Mouse (Mus musculus) G1E (cell line): ENCODE data around the gene Cgas. TPM values are rescaled to one million over a fixed set of nuclear protein-coding genes. Genes with fewer than 3 reads are reported as not detected.

ENCODE experiments used
- ATAC-seq: 2 replicates; pipeline ENCODE4 v1.8.0; 2016; ENCODE audit warnings: mild to moderate bottlenecking; ENCODE audit not compliant: insufficient number of reproducible peaks, poor library complexity, low FRiP score, severe bottlenecking; ENCODE audit errors: extremely low read depth
- DNase-seq: peaks from one replicate; pipeline ENCODE4 v3.0.0; 2012; ENCODE audit warnings: low spot score
- H3K27me3 ChIP-seq: 2 replicates; pipeline ENCODE4 v1.6.1; 2012; ENCODE audit warnings: mild to moderate bottlenecking, low read length, inconsistent platforms; ENCODE audit not compliant: insufficient read depth
- H3K36me3 ChIP-seq: replicated peaks from 2 replicates; pipeline ENCODE3; 2012; ENCODE audit warnings: mild to moderate bottlenecking, inconsistent platforms
- H3K4me1 ChIP-seq: 2 replicates; pipeline ENCODE4 v1.6.1; 2012; ENCODE audit warnings: low read depth, low read length, inconsistent platforms, mixed read lengths; ENCODE audit not compliant: insufficient read depth
- H3K4me3 ChIP-seq: 2 replicates; pipeline ENCODE4 v1.5.1; 2012; ENCODE audit warnings: low read depth, mild to moderate bottlenecking, inconsistent platforms, low read length, moderate library complexity, mixed read lengths
- H3K9me3 ChIP-seq: replicated peaks from 2 replicates; pipeline ENCODE4 v1.6.1; 2012; ENCODE audit warnings: inconsistent platforms
- CTCF ChIP-seq: IDR thresholded peaks from 2 replicates; pipeline ENCODE4 v1.5.1; 2012; ENCODE audit warnings: low read depth, low read length, inconsistent platforms, mixed read lengths
- GATA1 ChIP-seq: IDR thresholded peaks from 2 replicates; pipeline ENCODE4 v1.6.1; 2012; ENCODE audit warnings: borderline replicate concordance, low read length, inconsistent platforms, mixed read lengths
- GATA2 ChIP-seq: IDR thresholded peaks from 2 replicates; pipeline ENCODE4 v1.6.1; 2012; ENCODE audit warnings: low read depth, low read length, inconsistent platforms, borderline replicate concordance
- POLR2AphosphoS5 ChIP-seq: IDR thresholded peaks from 2 replicates; pipeline ENCODE4 v1.6.1; 2012; ENCODE audit warnings: low read depth, low read length, inconsistent platforms; ENCODE audit not compliant: insufficient replicate concordance
- TAL1 ChIP-seq: conservative IDR thresholded peaks from 2 replicates; pipeline ENCODE4 v1.6.1; 2012; ENCODE audit warnings: low read depth, low read length, inconsistent platforms, mixed read lengths
- polyA plus RNA-seq: library from polyadenylated mRNA; stranded (reverse); fragments of >175 nt; gene quantifications from 2 replicates; pipeline ENCODE4 v1.2.3, GENCODE M21; 2012
- total RNA-seq, 2 experiments: library from RNA; stranded (forward) in 1 of 2; stranded (reverse) in 1 of 2; fragments of 200-1000 nt in 1 of 2; fragments of >200 nt in 1 of 2; fragmentation: Nextera tagmentation in 1 of 2; gene quantifications; 2 replicates each; pipeline ENCODE4 v1.2.3; 2014 to 2017

The Cgas gene
- total and polyA plus RNA-seq, 3 experiments: 0.02 to 0.16 TPM; not detected in 1

DNA sequence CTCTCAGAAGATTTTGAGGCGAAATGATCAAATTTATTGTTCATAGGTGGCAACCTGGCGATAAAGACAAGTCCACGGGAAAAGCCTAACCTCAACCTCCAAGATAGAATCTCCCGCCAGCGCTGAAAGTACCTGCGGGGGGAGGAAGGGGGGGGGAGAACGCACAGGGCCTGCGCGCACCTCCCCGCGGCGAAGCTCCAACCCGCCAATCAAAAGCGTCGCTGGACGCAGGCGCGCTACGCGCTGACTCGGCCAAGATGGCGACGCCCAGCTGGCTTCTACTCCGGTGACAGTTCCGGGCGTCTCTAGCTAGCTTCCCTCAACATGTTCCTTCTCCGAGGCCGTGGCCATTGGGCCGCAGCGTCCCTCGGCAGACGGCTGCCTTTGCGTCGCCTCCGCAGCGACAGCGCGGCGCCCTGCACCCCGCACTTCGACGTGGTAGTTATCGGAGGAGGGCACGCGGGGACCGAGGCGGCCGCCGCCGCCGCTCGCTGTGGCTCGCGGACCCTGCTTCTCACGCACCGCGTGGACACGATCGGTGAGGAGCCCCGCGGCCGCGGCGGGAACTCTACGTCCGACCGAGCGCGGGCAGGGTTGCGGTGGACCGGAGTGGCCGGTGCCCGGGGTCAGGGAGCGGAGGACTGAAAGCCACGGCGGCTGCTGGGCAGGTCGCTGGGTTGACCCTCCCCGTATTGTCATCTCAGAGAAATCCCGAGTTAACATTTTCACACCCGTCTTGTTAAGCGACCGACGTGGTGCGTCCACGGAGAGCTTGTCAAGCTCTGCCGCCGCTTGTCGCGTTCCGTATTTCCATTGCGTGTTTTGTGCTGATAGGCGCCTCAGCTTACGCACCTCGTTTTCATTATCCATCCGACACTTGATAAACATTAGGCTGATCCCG, 5.2 kb upstream of the Cgas start, which contains the start of the genes Mto1 and Gm17324:
Gene Mto1, plus strand, starts transcription at position 236 of the 901 bp plus-strand sequence.
Gene Gm17324, minus strand, starts transcription at position 814 of the 901 bp plus-strand sequence.
- peaks cover 8% of the 10 kb centered on the region for H3K27me3 ChIP-seq
- peaks cover under 1% of the 10 kb centered on the region; the same call in 1 of the 2 replicates for H3K9me3 ChIP-seq
- H3K4me3 ChIP-seq: peak within 1 kb of the TSS; percentile 98
- peak; percentile 51 for ATAC-seq
- peaks cover 35% of the 10 kb centered on the region for H3K4me1 ChIP-seq
- TF ChIP-seq TAL1 (no peak), CTCF (no peak), POLR2AphosphoS5 (no peak), GATA2 (no peak), GATA1 (no peak)
- peaks cover 36% of the 10 kb centered on the region for H3K36me3 ChIP-seq
- peak; percentile 93 for DNase-seq

DNA sequence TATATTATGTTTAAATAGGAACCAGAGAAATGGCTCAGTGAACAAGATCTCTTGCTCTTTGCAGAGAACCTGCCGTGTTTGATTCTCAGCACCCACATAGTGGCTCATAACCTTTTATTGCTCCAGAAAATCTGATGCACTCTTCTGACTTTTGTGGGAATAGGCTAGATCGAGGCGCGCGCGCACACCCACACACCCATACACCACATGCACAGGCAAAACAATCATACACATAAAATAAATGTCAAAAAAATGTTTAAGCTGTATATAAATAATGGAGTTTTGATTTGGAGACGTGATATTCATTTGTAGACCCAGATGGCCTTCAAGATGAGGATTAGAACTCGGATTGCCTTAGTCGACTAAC, 4.6 kb upstream of the Cgas start:
- peak overlapping the region; percentile 98 for H3K4me3 ChIP-seq
- peaks cover 14% of the 10 kb centered on the region for H3K27me3 ChIP-seq
- peaks cover 7% of the 10 kb centered on the region for H3K9me3 ChIP-seq
- TF ChIP-seq CTCF (no peak), GATA1 (no peak)
- H3K36me3 ChIP-seq: peaks cover 29% of the 10 kb centered on the region
- peaks cover 30% of the 10 kb centered on the region for H3K4me1 ChIP-seq
- DNase-seq (no peak), ATAC-seq (no peak)

DNA sequence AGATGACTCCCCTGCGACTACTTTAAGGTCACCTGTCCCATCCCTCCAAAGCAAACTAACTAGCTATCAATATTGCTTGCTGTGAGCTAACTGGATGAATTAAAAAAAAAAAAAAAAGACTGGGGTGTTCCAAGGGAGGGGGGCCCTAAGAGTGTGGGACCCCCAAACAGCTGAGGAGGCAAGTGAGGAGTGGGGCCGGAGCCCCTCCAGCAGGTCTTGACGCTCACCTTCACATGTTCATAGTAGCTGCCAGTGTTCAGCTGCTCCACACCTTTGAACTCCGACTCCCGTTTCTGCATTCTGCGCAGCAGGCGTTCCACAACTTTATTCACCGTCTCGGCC, 829 bp downstream of the Cgas start:
- ATAC-seq: no peak
- Histone ChIP-seq H3K36me3 (no peaks in the 10 kb centered on the region), H3K27me3 (peaks cover 39% of the 10 kb centered on the region)

DNA sequence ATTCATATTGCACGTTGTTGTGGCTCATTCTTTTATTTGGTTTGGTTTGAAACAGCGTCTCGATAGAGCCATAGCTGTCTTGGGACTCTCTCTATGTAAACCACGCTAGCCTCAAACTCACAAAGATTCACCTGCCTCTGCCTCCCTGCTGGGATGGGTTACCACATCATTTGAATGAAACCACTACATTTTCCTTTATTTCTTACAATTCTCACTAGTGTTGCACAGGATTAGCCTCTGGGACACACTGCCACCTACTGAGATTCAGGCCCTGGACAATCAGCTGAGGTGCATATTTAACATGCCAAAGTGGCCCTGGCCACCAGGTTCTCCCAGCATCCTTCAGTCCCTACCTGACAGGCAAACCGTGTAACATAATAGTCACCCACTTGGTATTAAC, 3.6 kb downstream of the Cgas start:
- Histone ChIP-seq H3K4me3 (no peak overlapping the region), H3K9me3 (peaks cover 9% of the 10 kb centered on the region), H3K36me3 (no peaks in the 10 kb centered on the region), H3K4me1 (no peaks in the 10 kb centered on the region; the same call in 1 of the 2 replicates), H3K27me3 (peaks cover 47% of the 10 kb centered on the region)
- no peak for DNase-seq
- TF ChIP-seq POLR2AphosphoS5 (no peak), GATA1 (no peak), TAL1 (no peak), CTCF (no peak), GATA2 (no peak)
- no peak for ATAC-seq

More for the DNA sequence above, 829 bp downstream of the Cgas start:
- peaks cover 2% of the 10 kb centered on the region; the same call in 1 of the 2 replicates for H3K4me1 ChIP-seq
- no peak overlapping the region for H3K4me3 ChIP-seq
- DNase-seq: no peak
- H3K9me3 ChIP-seq: peaks cover 9% of the 10 kb centered on the region
- TF ChIP-seq GATA2: no peak
- TF ChIP-seq GATA1: no peak
- TF ChIP-seq CTCF: no peak
- TF ChIP-seq POLR2AphosphoS5: no peak
- no peak for TF ChIP-seq TAL1

DNA sequence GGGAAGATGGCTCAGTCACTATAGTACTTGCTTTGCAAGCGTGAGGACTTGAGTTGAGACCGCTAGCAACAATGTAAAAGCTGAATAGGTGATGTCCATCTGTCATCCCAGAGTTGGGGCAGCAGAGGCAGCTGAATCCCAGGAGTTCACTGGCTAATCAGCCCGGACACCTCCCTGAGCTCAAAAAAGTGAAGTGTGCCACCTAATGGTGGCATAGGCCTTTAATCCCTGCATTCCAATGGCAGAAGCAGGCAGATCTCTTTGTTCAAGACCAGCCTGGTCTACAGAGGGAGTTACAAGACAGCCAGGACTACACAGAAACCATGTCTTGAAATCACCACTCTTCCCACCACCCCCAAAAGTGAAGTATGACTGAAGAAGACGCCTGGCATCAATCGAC, 10.6 kb downstream of the Cgas start:
- no peak for TF ChIP-seq TAL1
- TF ChIP-seq POLR2AphosphoS5: no peak
- TF ChIP-seq CTCF: no peak
- TF ChIP-seq GATA1: no peak
- no peak for TF ChIP-seq GATA2
- no peak overlapping the region for H3K4me3 ChIP-seq
- no peak for DNase-seq
- no peaks in the 10 kb centered on the region for H3K36me3 ChIP-seq
- ATAC-seq: no peak
- H3K9me3 ChIP-seq: no peaks in the 10 kb centered on the region
- no peaks in the 10 kb centered on the region; the same call in 1 of the 2 replicates for H3K4me1 ChIP-seq
- H3K27me3 ChIP-seq: peaks cover 19% of the 10 kb centered on the region

DNA sequence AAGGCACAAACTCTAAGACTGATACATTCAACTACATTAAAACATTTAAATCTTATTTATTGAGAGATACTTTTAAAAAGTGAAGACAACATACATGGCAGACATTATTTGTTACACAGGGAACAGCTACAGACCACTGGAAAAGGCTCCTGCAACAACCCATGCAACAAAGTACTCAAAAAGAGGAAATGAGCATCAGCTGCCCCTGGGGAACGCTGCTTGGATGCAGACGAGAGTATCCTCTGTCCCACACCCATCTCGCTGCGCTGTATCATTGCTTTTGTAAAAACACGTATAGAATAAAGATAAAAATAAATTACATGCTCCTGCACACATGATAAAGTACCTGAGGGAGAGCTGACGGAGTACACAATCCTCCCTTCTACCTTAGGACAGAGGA, 12.6 kb downstream of the Cgas start:
- ATAC-seq (no peak), DNase-seq (no peak)
- Histone ChIP-seq H3K36me3 (no peaks in the 10 kb centered on the region), H3K9me3 (no peaks in the 10 kb centered on the region), H3K27me3 (peaks cover 14% of the 10 kb centered on the region), H3K4me3 (no peak overlapping the region), H3K4me1 (no peaks in the 10 kb centered on the region)
- TF ChIP-seq POLR2AphosphoS5 (no peak), GATA1 (no peak), CTCF (no peak), GATA2 (no peak), TAL1 (no peak)
